Mouse (Mus musculus) neural tube, embryonic 12.5 days (tissue): ENCODE results near the gene Fcrla. TPM values are rescaled to one million over a fixed set of nuclear protein-coding genes. Genes with fewer than 3 reads are reported as not detected.

ENCODE experiments used
- ATAC-seq: fragments of 200-750 bp; cut with Nextera tagmentation; 2 replicates; pipeline ENCODE4 v1.8.0; 2017; ENCODE audit warnings: low read depth, mild to moderate bottlenecking, moderate TSS enrichment, moderate library complexity; ENCODE audit not compliant: low FRiP score
- H3K27ac ChIP-seq: fragments of 300-500 bp; sonication (generic); 2 replicates; pipeline ENCODE4 v1.5.1; 2016
- H3K27me3 ChIP-seq: fragments of 300-500 bp; sonication (generic); replicated peaks from 2 replicates; pipeline ENCODE4 v1.6.1; 2016; ENCODE audit warnings: mild to moderate bottlenecking
- H3K36me3 ChIP-seq: fragments of 300-500 bp; sonication (generic); 2 replicates; pipeline ENCODE4 v1.6.1; 2016; ENCODE audit warnings: mild to moderate bottlenecking
- H3K4me1 ChIP-seq: fragments of 300-500 bp; sonication (generic); 2 replicates; pipeline ENCODE4 v1.6.1; 2016
- H3K4me2 ChIP-seq: fragments of 300-500 bp; sonication (generic); replicated peaks from 2 replicates; pipeline ENCODE4 v1.6.1; 2016; ENCODE audit warnings: mild to moderate bottlenecking
- H3K4me3 ChIP-seq: fragments of 300-500 bp; sonication (generic); 2 replicates; pipeline ENCODE4 v1.5.1; 2016
- H3K9ac ChIP-seq: fragments of 300-500 bp; sonication (generic); 2 replicates; pipeline ENCODE4 v1.6.1; 2016; ENCODE audit warnings: mild to moderate bottlenecking
- H3K9me3 ChIP-seq: fragments of 300-500 bp; sonication (generic); 2 replicates; pipeline ENCODE4 v1.6.1; 2016; ENCODE audit warnings: mild to moderate bottlenecking
- WGBS: fragments of 180-500 bp; shearing (Covaris S2); methylation state at CpG from one replicate; pipeline ENCODE4 v1.1.7; 2016; 5-methylcytosine and 5-hydroxymethylcytosine counted together
- polyA plus RNA-seq: library from polyadenylated mRNA; unstranded; fragments of >200 nt; fragmentation: Nextera tagmentation; extraction: Ambion mirVana; gene quantifications from 2 replicates; pipeline ENCODE4 v1.2.1, GENCODE M21; 2016

Fcrla gene
- polyA plus RNA-seq, 1 experiment from 2014 or later = not detected

GRCm38 (mm10) chr1:170876906-170877305 is 50.5 kb downstream of the Fcrla start:
- Histone ChIP-seq H3K27ac (no peak overlapping the region), H3K9me3 (no peaks in the 10 kb centered on the region), H3K4me2 (no peak overlapping the region), H3K4me1 (no peaks in the 10 kb centered on the region), H3K27me3 (no peaks in the 10 kb centered on the region), H3K9ac (no peak overlapping the region), H3K36me3 (peaks cover 37% of the 10 kb centered on the region), H3K4me3 (no peak overlapping the region)
- ATAC-seq = no peak
- 96% methylated on average over 5 of the region's 5 CpGs for WGBS

- Histone ChIP-seq H3K36me3 (peaks cover 28% of the 10 kb centered on the region), H3K4me2 (no peak overlapping the region), H3K27ac (no peak overlapping the region), H3K27me3 (no peaks in the 10 kb centered on the region), H3K4me3 (no peak overlapping the region), H3K4me1 (no peaks in the 10 kb centered on the region), H3K9ac (no peak overlapping the region), H3K9me3 (no peaks in the 10 kb centered on the region)
- no peak for ATAC-seq
- 91% methylated on average over 3 of the region's 3 CpGs for WGBS
These were observed 51.7 kb downstream of the Fcrla start for GRCm38 (mm10) chr1:170875676-170876075.

GRCm38 (mm10) chr1:170871961-170872360 is 55.4 kb downstream of the Fcrla start:
- Histone ChIP-seq H3K4me1 (peaks cover 1% of the 10 kb centered on the region), H3K9me3 (no peaks in the 10 kb centered on the region), H3K27ac (no peak overlapping the region), H3K4me3 (no peak overlapping the region), H3K36me3 (peaks cover 14% of the 10 kb centered on the region), H3K9ac (no peak overlapping the region), H3K27me3 (no peaks in the 10 kb centered on the region), H3K4me2 (no peak overlapping the region)
- 90% methylated on average over 2 of the region's 2 CpGs for WGBS
- ATAC-seq = no peak

GRCm38 (mm10) chr1:170871402-170871801 is 56.0 kb downstream of the Fcrla start:
- H3K27me3 ChIP-seq = no peaks in the 10 kb centered on the region
- H3K9ac ChIP-seq = no peak overlapping the region
- H3K4me3 ChIP-seq = no peak overlapping the region
- H3K4me2 ChIP-seq = no peak overlapping the region
- peaks cover 5% of the 10 kb centered on the region for H3K4me1 ChIP-seq
- no peak for ATAC-seq
- WGBS = 94% methylated on average over 6 of the region's 6 CpGs
- peaks cover 12% of the 10 kb centered on the region for H3K36me3 ChIP-seq
- no peak overlapping the region for H3K27ac ChIP-seq
- no peaks in the 10 kb centered on the region for H3K9me3 ChIP-seq

- peaks cover 2% of the 10 kb centered on the region; the same call in 1 of the 2 replicates for H3K36me3 ChIP-seq
- peak overlapping the region; percentile 89 for H3K4me2 ChIP-seq
- H3K4me1 ChIP-seq = peaks cover 5% of the 10 kb centered on the region
- peak overlapping the region; percentile 54 for H3K9ac ChIP-seq
- 22% methylated on average over 14 of the region's 14 CpGs for WGBS
- ATAC-seq = no peak; the same call in 1 of the 2 replicates
- peak overlapping the region; percentile 64 for H3K4me3 ChIP-seq
- H3K9me3 ChIP-seq = no peaks in the 10 kb centered on the region
- no peaks in the 10 kb centered on the region for H3K27me3 ChIP-seq
- no peak overlapping the region for H3K27ac ChIP-seq
These were observed 58.5 kb downstream of the Fcrla start for GRCm38 (mm10) chr1:170868905-170869283.

GRCm38 (mm10) chr1:170868107-170868904 is 59.1 kb downstream of the Fcrla start:
- peaks cover 2% of the 10 kb centered on the region; the same call in 1 of the 2 replicates for H3K36me3 ChIP-seq
- under 1% methylated on average over 33 of the region's 33 CpGs for WGBS
- H3K27me3 ChIP-seq = no peaks in the 10 kb centered on the region
- no peak overlapping the region for H3K27ac ChIP-seq
- peak overlapping the region; percentile 77 for H3K9ac ChIP-seq
- ATAC-seq = peak; percentile 89
- peak overlapping the region; percentile 89 for H3K4me2 ChIP-seq
- peaks cover 5% of the 10 kb centered on the region for H3K4me1 ChIP-seq
- H3K9me3 ChIP-seq = no peaks in the 10 kb centered on the region
- H3K4me3 ChIP-seq = peak overlapping the region; percentile 64

GRCm38 (mm10) chr1:170867691-170868105 is 59.7 kb downstream of the Fcrla start, which contains the start of gene Atf6:
Gene Atf6 (minus strand): TSS chr1:170867771.
- 0% methylated on average over 25 of the region's 25 CpGs for WGBS
- Histone ChIP-seq H3K27ac (no peak within 1 kb of the TSS), H3K9ac (peak within 1 kb of the TSS; percentile 77), H3K9me3 (no peaks in the 10 kb centered on the region), H3K36me3 (no peaks in the 10 kb centered on the region; the same call in 1 of the 2 replicates), H3K27me3 (no peaks in the 10 kb centered on the region), H3K4me3 (peak within 1 kb of the TSS; percentile 64), H3K4me1 (peaks cover 5% of the 10 kb centered on the region), H3K4me2 (peak within 1 kb of the TSS; percentile 89)
- peak; percentile 83 for ATAC-seq

Other genes with a start within 250 kb of the Fcrla start
- 9.6 and 10.2 TPM in 2 replicates for gene Atf6, start 59.8 kb downstream of the Fcrla start, polyA plus RNA-seq
- 0.29 and 0.51 TPM in 2 replicates for gene Gm26620, start 42.5 kb downstream of the Fcrla start, polyA plus RNA-seq
- gene Dusp12, start 42.0 kb downstream of the Fcrla start, polyA plus RNA-seq = 34.1 and 39.0 TPM in 2 replicates
- gene Fcrlb, start 14.6 kb downstream of the Fcrla start, polyA plus RNA-seq = 0.20 and 0.26 TPM in 2 replicates
- gene Fcgr2b, start 49.0 kb upstream of the Fcrla start, polyA plus RNA-seq = 0.24 TPM in 1 of 2 replicates, not detected in the other
- gene Fcgr4, start 91.3 kb upstream of the Fcrla start, polyA plus RNA-seq = 0.20 and 0.22 TPM in 2 replicates
- gene Fcgr3, start 137.4 kb upstream of the Fcrla start, polyA plus RNA-seq = 6.9 and 7.4 TPM in 2 replicates
- 1.7 and 2.3 TPM in 2 replicates for gene Cfap126, start 186.3 kb upstream of the Fcrla start, polyA plus RNA-seq
- gene Sdhc, start 223.0 kb upstream of the Fcrla start, polyA plus RNA-seq = 228 and 233 TPM in 2 replicates
- gene Mpz, start 223.1 kb upstream of the Fcrla start, polyA plus RNA-seq = 6.5 and 7.8 TPM in 2 replicates